Mouse (Mus musculus): ENCODE results near the gene Col26a1.

- TF ChIP-seq CTCF (IDR thresholded peaks at IDR 0.05; ENCODE audit: insufficient read depth, low read length) = no peak
- TF ChIP-seq POLR2A (IDR thresholded peaks at IDR 0.05; ENCODE audit: borderline replicate concordance, extremely low read depth, low read depth, low read length) = no peak
These were observed 103.1 kb downstream of the Col26a1 start for GRCm38 (mm10) chr5:136779946-136780345.
